Mouse (Mus musculus) lung, adult 2 months (tissue): Measurements from ENCODE around the gene S1pr1.

Experiments used
- CTCF ChIP-seq: fragments of 200-500 bp; IDR thresholded peaks from 2 replicates; pipeline ENCODE4 v1.5.1; 2011; ENCODE audit warnings: mild to moderate bottlenecking, low read length, control low read depth; ENCODE audit not compliant: insufficient read depth
- POLR2A ChIP-seq: fragments of 200-500 bp; IDR thresholded peaks from 2 replicates; pipeline ENCODE4 v1.6.1; 2011; ENCODE audit warnings: low read depth, mild to moderate bottlenecking, control low read depth, low read length, borderline replicate concordance; ENCODE audit errors: extremely low read depth

DNA sequence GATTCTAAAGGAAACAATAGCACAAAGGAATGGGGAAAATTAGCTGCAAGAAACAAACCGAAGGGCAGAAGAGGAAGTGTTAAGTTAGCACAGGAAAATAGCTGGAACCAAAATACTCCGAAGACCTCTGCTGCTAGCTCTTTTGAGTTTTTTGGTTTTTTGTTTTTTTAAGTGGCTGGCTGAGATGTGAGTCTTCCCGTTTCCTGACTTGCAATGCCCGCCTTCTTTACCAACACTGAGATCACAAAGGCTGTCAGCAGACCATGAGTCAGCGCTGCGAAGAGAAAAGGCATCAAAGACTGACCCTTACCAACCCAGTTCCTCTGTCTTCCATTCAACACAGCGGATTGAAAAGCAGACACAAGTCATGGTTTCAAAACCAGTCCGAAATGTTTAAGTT, 25.5 kb downstream of the S1pr1 start:
- TF ChIP-seq CTCF = no peak
- no peak for TF ChIP-seq POLR2A
